Mouse (Mus musculus): Measurements from ENCODE around the gene Depdc1b.

The Depdc1b gene

DNA sequence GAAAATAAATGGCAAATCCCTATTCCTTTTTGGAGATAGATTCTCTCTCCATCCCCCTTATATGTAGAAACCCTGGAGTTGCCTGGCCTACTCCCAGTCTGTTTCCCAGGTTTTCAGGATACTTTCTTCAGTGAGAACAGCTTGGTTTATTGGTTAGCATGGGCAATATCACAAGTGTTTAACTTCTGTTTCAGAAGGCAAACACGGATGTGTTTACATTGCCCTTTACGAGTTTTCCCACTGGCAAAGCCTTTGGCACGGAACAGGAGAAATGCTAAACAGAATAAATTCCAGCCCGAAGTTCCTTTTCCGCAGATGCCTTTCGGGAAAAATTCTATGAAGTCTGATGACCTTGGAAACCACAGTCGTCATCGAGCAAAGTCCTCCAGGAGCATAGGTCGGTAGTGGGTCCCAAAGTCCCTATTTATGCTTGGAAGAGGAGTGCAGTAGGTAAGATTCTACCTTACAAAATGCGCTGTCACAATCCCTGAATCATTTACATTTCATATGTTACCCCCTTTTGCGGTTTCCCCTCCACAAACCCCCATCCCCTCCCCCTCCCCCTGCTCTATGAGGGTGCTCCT, 132.3 kb downstream of the Depdc1b start:
- no peak for DNase-seq (ENCODE audit: low spot score)

DNA sequence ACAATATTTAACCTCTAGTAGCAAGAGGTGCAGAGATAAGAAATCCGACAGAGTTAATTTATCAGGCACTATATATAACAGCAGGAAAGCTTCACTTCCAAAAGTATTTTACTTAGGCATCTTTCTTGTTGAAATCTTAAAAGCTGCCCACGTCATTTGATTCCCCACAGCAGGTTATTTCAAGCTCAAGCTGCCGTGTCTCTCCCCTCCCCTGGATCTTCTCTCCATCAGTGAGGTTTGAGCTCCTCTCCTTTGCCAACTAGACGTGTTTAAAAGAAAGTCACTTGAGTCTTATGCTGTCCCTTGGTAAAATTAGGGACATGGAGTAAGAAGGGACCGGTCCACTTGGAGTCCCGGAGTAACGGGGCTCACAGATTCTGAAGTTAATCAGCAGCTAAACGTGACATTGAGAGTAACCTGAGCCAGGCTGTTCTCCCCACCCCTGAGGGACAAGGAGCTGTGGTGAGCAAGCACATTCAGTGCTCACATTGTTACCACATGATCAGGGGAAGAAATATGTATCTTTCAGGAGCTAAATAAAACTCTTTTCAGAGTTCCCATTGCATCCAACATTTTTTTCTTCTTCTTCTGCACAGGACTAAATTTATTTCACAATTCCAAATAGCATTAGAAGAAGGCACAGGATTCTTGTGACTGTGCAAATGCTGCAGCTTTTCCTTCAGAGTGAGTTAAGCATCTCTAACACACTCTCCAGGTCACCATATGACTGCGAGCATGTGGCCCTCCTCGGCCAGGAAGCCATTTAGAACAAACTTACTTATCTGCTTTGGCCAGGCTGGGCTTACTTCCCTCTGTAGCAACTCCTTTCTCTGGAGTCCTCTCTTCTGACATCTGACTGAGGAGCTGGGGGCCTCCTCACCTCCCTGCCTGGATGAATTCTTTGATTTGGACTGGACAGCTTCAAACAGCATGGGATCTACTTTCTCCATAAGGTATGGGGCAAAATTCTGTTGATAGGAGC, 133.3 kb downstream of the Depdc1b start, which contains the start of gene Pde4d:
Gene Pde4d, plus strand, starts transcription at position 833 of the 982 bp plus-strand sequence.
- DNase-seq (ENCODE audit: low spot score) = no peak

DNA sequence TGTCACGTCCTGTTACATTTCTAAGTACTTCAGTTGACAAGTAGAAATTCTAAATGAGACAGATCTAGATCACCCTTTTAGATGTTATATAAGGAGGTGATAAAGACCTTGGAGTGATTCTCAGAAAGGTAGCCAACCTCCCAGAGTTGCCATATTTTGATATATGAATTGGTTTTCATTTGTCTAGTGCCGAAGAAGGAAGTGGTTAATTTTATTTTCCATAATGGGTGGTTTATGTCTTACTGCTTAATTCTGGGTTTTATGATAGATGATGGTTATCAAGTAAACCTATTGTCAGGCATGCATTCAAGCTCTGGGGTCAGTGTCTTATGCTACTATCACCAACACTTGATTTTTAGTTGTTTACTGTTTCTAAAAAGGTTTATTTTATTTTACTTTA, 135.0 kb downstream of the Depdc1b start:
- DNase-seq (ENCODE audit: low spot score) = no peak

DNA sequence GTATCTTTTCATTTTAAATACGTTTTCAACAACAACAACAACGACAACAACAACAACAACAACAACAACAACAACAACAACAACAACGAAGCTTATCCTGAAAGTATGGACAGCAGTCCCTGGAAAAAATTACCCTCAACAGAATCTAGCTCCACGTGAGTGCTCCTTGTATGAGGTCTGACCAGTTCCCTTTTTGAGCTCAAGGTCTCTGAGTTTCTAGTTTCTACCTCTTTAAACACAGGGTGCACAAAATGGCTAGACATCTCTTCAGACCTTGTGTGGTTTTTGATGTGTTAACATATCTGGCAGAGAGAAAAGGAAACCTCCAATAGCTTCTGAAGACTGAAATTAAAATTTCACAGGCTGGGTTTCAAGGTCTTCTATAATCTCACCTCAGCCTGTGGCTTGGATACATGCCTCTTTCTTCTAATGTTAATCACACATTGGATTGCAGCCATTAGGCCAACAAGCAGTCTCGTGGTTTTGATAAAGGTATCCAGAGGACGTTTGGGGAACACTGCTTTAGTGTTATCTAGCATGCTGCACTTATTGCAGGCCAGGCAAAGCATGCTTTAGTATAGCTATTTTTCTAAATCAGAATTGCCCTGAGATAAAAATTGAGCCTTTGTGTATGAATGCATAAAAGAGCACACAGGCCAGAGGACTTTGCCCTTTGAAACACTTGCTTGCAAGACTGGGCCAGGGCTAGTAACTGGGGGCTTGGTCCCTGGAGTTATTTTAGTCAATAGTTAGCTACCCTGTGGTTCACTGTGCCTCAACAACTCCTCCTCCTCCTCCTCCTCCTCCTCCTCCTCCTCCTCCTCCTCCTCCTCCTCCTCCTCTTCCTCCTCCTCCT, 137.2 kb downstream of the Depdc1b start:
- DNase-seq (ENCODE audit: low spot score) = no peak
